Mouse (Mus musculus): ENCODE data around the gene Il17d.

- TF ChIP-seq ETS1 (IDR thresholded peaks at IDR 0.05; ENCODE audit: low read depth, low read length) (no peak), CTCF (IDR thresholded peaks at IDR 0.05 in 2 of 3, conservative IDR thresholded peaks at IDR 0.05 in 1 of 3; ENCODE audit: control insufficient read depth in 1 of 3, insufficient read depth in 1 of 3, low read depth in 2 of 3, low read length in 3 of 3, poor library complexity in 1 of 3, severe bottlenecking in 1 of 3) (no peak), ZC3H11A (IDR thresholded peaks at IDR 0.05; ENCODE audit: low read depth, low read length) (no peak), TAL1 (IDR thresholded peaks at IDR 0.05; ENCODE audit: low read length) (no peak), POLR2AphosphoS2 (IDR thresholded peaks at IDR 0.05; ENCODE audit: low read length) (no peak), EP300 (IDR thresholded peaks at IDR 0.05; ENCODE audit: low read depth in 1 of 2, low read length in 2 of 2) (no peak), ZMIZ1 (IDR thresholded peaks at IDR 0.05; ENCODE audit: low read depth, low read length) (no peak), MAX (IDR thresholded peaks at IDR 0.05; ENCODE audit: low read length) (no peak), POLR2AphosphoS5 (IDR thresholded peaks at IDR 0.05; ENCODE audit: borderline replicate concordance, low read depth, low read length) (no peak), TBP (IDR thresholded peaks at IDR 0.05; ENCODE audit: low read depth, low read length) (no peak), E2F4 (IDR thresholded peaks at IDR 0.05; ENCODE audit: borderline replicate concordance, low read depth, low read length) (no peak), POLR2A (IDR thresholded peaks at IDR 0.05; ENCODE audit: control insufficient read depth in 1 of 2, insufficient read depth in 1 of 2, low read depth in 1 of 2, low read length in 2 of 2, poor library complexity in 1 of 2) (no peak), HCFC1 (IDR thresholded peaks at IDR 0.05; ENCODE audit: low read depth, low read length) (no peak), BHLHE40 (IDR thresholded peaks at IDR 0.05; ENCODE audit: borderline replicate concordance, low read depth, low read length) (no peak)
Measured at GRCm38 (mm10) chr14:57529786-57530515, 5.4 kb downstream of the Il17d start.
